Mouse (Mus musculus): ENCODE data around the gene Emb. TPM values are rescaled to one million over a fixed set of nuclear protein-coding genes. Genes with fewer than 3 reads are reported as not detected.
"Not testable (repeated sequence)": the region's sequence is repeated elsewhere in the genome, so short reads cannot be mapped to it uniquely, and the experiment has no call there.

Emb gene
- polyA plus RNA-seq (2015; fragmentation: Nextera tagmentation; extraction: Ambion mirVana): 12.6 and 15.6 TPM in 2 replicates

GRCm38 (mm10) chr13:117208236-117208635 lies at the start of gene Emb:
Gene Emb (plus strand): TSS chr13:117208536.
- Histone ChIP-seq H3K9me3 (replicated peaks) (no peaks in the 10 kb centered on the region), H3K4me1 (no peaks in the 10 kb centered on the region)
- WGBS: 85% methylated on average over 6 of the region's 6 CpGs

DNA sequence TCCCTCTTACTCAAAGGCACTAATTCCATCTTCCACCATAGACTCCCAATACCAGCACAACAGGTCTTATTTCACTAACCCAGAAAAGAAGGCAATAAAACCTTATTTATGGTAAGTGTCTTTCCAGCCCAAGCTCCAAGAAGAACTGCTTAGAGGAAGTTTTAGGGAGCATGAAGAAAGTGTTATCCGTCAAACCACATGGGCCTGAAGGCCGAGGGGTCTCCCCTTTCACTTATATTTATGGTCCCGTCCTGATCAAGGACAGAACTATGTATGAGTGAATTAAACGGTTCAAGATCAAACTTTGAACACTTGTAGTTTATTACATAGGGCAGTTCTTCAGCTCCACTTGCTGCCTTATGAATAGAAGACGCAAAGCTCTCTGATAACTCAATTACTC lies 44.4 kb upstream of the Emb start:
- H3K4me1 ChIP-seq: no peaks in the 10 kb centered on the region
- 90% methylated on average over 5 of the region's 5 CpGs for WGBS
- ATAC-seq: no peak
- no peak overlapping the region for H3K4me3 ChIP-seq
- H3K9me3 ChIP-seq (replicated peaks): no peaks in the 10 kb centered on the region
- H3K9ac ChIP-seq: no peak overlapping the region
- H3K27ac ChIP-seq: no peak overlapping the region
- H3K36me3 ChIP-seq (ENCODE audit: poor library complexity, severe bottlenecking): no peaks in the 10 kb centered on the region
- H3K4me2 ChIP-seq: no peak overlapping the region
- no peaks in the 10 kb centered on the region for H3K27me3 ChIP-seq

More at GRCm38 (mm10) chr13:117208236-117208635, at the start of gene Emb:
- H3K36me3 ChIP-seq (ENCODE audit: poor library complexity, severe bottlenecking): no peaks in the 10 kb centered on the region
- H3K27ac ChIP-seq: no peak within 1 kb of the TSS
- H3K4me3 ChIP-seq: no peak within 1 kb of the TSS
- no peak within 1 kb of the TSS for H3K9ac ChIP-seq
- no peak within 1 kb of the TSS for H3K4me2 ChIP-seq
- no peak for ATAC-seq
- no peaks in the 10 kb centered on the region for H3K27me3 ChIP-seq

- Histone ChIP-seq H3K9ac (no peak overlapping the region), H3K27me3 (no peaks in the 10 kb centered on the region), H3K27ac (no peak overlapping the region), H3K9me3 (replicated peaks) (no peaks in the 10 kb centered on the region), H3K4me1 (no peaks in the 10 kb centered on the region), H3K4me2 (no peak overlapping the region), H3K4me3 (no peak overlapping the region), H3K36me3 (ENCODE audit: poor library complexity, severe bottlenecking) (no peaks in the 10 kb centered on the region)
- ATAC-seq: no peak
- 90% methylated on average over 8 of the region's 8 CpGs for WGBS
Observed at GRCm38 (mm10) chr13:117165071-117165470, 43.3 kb upstream of the Emb start.

- H3K9me3 ChIP-seq (replicated peaks); H3K4me1 ChIP-seq; H3K36me3 ChIP-seq (ENCODE audit: poor library complexity, severe bottlenecking); ATAC-seq; H3K4me3 ChIP-seq; H3K9ac ChIP-seq; H3K27me3 ChIP-seq; H3K27ac ChIP-seq; H3K4me2 ChIP-seq: not testable (repeated sequence)
- WGBS: 28% methylated on average over 3 of the region's 3 CpGs
Observed at GRCm38 (mm10) chr13:117180912-117181311, 27.4 kb upstream of the Emb start.

GRCm38 (mm10) chr13:117183288-117183687 lies 25.0 kb upstream of the Emb start:
- Histone ChIP-seq H3K27ac (no peak overlapping the region), H3K4me1 (no peaks in the 10 kb centered on the region), H3K27me3 (no peaks in the 10 kb centered on the region), H3K4me3 (no peak overlapping the region), H3K36me3 (ENCODE audit: poor library complexity, severe bottlenecking) (no peaks in the 10 kb centered on the region), H3K9me3 (replicated peaks) (no peaks in the 10 kb centered on the region), H3K4me2 (no peak overlapping the region), H3K9ac (no peak overlapping the region)
- ATAC-seq: no peak
- WGBS: 85% methylated on average over 6 of the region's 6 CpGs

- no peak for ATAC-seq
- no peaks in the 10 kb centered on the region for H3K36me3 ChIP-seq (ENCODE audit: poor library complexity, severe bottlenecking)
- WGBS: 81% methylated on average over 6 of the region's 6 CpGs
Observed at GRCm38 (mm10) chr13:117185329-117185728, 23.0 kb upstream of the Emb start.

DNA sequence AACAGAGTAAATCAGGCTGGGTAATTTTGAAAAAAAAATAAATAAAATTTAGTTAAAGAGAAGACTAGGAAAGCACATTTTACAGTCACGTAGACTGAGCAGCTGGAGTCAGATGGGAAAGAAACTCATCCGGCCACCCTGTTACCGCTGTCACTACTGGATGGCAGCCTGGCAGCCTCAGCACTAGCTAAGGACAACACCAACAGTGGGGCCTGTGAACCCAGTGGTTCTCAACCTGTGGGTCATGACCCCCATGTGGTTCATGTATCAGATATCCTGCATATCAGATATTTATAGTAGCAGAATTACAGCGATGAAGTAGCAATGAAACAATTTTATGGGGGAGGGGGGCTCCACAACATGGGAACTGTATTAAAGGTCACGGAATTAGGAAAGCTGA lies 16.2 kb upstream of the Emb start:
- no peak overlapping the region for H3K4me2 ChIP-seq
- 90% methylated on average over 5 of the region's 5 CpGs for WGBS
- no peak overlapping the region for H3K27ac ChIP-seq
- no peaks in the 10 kb centered on the region for H3K27me3 ChIP-seq
- no peak for ATAC-seq
- H3K9ac ChIP-seq: no peak overlapping the region
- no peaks in the 10 kb centered on the region for H3K36me3 ChIP-seq (ENCODE audit: poor library complexity, severe bottlenecking)
- no peak overlapping the region for H3K4me3 ChIP-seq
- no peaks in the 10 kb centered on the region for H3K4me1 ChIP-seq
- no peaks in the 10 kb centered on the region for H3K9me3 ChIP-seq (replicated peaks)

More at GRCm38 (mm10) chr13:117185329-117185728, 23.0 kb upstream of the Emb start:
- no peak overlapping the region for H3K4me2 ChIP-seq
- no peaks in the 10 kb centered on the region for H3K27me3 ChIP-seq
- H3K27ac ChIP-seq: no peak overlapping the region
- no peaks in the 10 kb centered on the region for H3K4me1 ChIP-seq
- H3K9me3 ChIP-seq (replicated peaks): no peaks in the 10 kb centered on the region
- no peak overlapping the region for H3K9ac ChIP-seq
- no peak overlapping the region for H3K4me3 ChIP-seq

DNA sequence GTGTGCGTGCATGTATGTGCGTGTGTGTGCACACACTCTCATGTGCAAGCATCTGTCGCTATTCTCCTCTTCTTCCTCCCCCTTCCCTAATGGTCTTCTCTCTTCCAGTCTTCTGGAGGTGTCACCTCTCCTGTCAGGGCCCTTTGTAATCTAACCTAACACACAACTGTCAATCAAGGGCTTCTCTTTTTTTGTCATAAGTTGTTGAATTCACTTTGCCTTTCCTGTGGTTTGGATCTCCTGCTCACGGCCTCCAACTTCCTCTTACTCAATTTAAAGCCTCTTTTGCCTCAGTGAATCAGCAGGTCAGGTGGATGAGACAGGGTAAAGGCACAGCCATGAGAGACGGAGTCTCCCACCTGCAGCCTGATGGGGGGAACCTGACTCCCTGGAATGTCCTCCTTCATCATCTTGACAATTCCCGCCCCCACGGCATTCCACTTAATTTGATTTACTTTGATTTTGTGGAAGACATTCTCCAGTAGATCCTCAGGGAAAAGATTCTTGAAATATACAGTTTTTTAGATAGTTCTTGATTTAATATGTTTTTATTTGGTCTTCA lies 14.8 kb upstream of the Emb start:
- WGBS: 78% methylated on average over 7 of the region's 7 CpGs
- Histone ChIP-seq H3K36me3 (ENCODE audit: poor library complexity, severe bottlenecking) (no peaks in the 10 kb centered on the region), H3K4me3 (no peak overlapping the region), H3K9me3 (replicated peaks) (no peaks in the 10 kb centered on the region), H3K27ac (no peak overlapping the region), H3K27me3 (no peaks in the 10 kb centered on the region), H3K4me2 (no peak overlapping the region), H3K9ac (no peak overlapping the region), H3K4me1 (no peaks in the 10 kb centered on the region)
- ATAC-seq: no peak

DNA sequence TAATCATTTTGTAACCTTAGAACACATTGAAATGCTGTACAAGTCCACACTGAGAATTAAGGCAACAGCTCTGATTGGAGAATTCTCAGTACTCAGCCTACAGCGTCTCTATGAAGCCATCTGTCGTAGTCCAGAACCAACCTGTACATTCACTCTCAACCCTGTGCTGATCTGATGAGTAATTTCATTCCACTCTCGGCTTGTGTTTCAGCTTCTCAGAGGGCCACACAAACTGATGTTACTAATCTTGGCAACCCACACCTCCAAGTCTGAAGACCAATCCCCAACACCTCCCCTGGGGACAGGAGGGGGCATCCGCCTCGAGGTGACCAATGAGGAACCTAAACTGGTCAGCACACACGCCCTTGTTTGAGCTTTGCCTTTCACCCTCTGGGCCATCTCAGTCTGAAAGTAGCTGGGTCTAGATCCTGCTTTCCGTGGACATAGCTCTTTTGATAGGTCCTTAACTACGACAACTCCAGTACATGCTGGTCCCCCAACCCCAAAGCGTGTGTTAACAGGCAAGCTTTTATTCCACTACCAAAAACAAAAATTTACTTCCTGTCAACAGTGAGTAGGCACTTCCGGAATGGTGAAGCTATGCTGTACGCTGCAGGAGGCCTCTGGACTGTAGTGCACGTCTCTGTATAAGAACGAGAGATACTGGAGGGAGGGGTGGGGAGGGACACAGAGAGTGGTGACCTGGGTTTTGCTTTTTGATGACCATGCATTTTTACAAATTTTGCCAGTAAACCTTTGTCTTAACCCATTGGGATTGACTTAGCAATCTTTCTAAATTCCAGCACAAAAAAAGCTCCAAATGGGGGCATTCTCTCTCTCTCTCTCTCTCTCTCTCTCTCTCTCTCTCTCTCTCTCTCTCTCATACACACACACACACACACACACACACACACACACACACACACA lies 12.5 kb upstream of the Emb start:
- ATAC-seq: no peak
- Histone ChIP-seq H3K9me3 (replicated peaks) (no peaks in the 10 kb centered on the region), H3K4me1 (no peaks in the 10 kb centered on the region), H3K4me2 (no peak overlapping the region), H3K9ac (no peak overlapping the region), H3K36me3 (ENCODE audit: poor library complexity, severe bottlenecking) (no peaks in the 10 kb centered on the region), H3K4me3 (no peak overlapping the region), H3K27ac (no peak overlapping the region), H3K27me3 (no peaks in the 10 kb centered on the region)
- 89% methylated on average over 13 of the region's 13 CpGs for WGBS

DNA sequence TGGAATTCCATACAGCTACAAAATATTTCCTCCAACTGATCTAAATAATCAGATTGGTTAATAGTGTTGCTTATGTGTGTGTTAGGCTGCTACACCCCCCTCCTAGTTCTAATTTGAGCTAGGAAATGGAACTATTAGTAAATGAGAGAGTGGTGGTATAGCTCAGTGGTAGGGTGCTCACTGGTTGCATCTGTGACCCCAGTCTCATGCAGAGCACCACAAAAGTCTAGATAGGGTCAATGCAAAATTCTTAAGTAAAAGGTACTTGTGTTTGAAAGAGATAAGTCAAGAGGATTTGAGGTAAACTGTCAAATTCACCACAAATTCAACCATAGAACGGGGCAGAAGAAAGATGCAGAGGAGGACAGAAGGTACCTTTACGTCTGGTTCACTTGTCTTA lies 10.7 kb upstream of the Emb start:
- H3K36me3 ChIP-seq (ENCODE audit: poor library complexity, severe bottlenecking): no peaks in the 10 kb centered on the region
- no peak overlapping the region for H3K4me3 ChIP-seq
- H3K4me2 ChIP-seq: no peak overlapping the region
- WGBS: 93% methylated on average over 2 of the region's 2 CpGs
- no peak overlapping the region for H3K9ac ChIP-seq
- no peak for ATAC-seq
- H3K27ac ChIP-seq: no peak overlapping the region
- H3K27me3 ChIP-seq: no peaks in the 10 kb centered on the region
- H3K4me1 ChIP-seq: no peaks in the 10 kb centered on the region
- H3K9me3 ChIP-seq (replicated peaks): no peaks in the 10 kb centered on the region

GRCm38 (mm10) chr13:117198402-117199083 lies 9.8 kb upstream of the Emb start:
- Histone ChIP-seq H3K36me3 (ENCODE audit: poor library complexity, severe bottlenecking) (no peaks in the 10 kb centered on the region), H3K4me2 (no peak overlapping the region), H3K9ac (no peak overlapping the region), H3K27me3 (no peaks in the 10 kb centered on the region), H3K9me3 (replicated peaks) (no peaks in the 10 kb centered on the region), H3K27ac (no peak overlapping the region), H3K4me1 (no peaks in the 10 kb centered on the region), H3K4me3 (no peak overlapping the region)
- 92% methylated on average over 7 of the region's 7 CpGs for WGBS
- peak; percentile 48 for ATAC-seq

DNA sequence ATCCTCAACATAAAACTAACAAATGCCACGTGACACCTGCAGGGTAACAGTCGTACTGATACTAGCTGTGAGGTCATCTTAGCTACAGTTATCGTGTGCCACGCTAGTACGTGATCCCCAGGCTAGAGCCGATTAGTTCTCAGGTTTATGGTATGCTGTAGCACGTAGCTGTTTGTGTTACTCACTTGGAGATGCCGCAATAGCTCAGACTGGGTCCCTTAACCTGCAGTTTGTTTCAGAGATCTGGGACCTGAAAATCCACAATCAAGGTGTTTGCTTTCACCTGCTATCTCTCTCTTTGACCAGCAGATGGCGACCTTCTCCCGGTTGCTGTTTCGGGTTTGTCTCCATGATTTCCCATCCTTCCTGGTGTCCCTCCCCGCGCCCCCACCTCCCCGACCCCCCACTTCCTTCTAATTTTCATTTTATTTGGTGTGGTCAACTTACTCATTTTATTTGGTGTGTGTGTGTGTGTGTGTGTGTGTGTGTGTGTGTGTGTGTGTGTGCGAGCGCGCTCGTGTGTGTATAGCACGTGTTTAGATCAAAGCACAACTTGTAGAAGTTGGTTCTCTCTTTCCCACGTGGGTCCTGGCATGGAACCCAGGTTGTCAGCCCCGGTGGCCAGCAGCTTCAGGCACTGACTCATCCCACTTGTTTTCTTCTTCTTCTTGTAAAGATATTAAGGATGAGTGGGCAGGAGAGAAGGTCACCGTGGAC lies 5.4 kb upstream of the Emb start:
- H3K36me3 ChIP-seq (ENCODE audit: poor library complexity, severe bottlenecking): no peaks in the 10 kb centered on the region
- H3K9me3 ChIP-seq (replicated peaks): no peaks in the 10 kb centered on the region
- ATAC-seq: peak; percentile 70
- H3K4me1 ChIP-seq: no peaks in the 10 kb centered on the region
- H3K27ac ChIP-seq: no peak overlapping the region
- H3K4me3 ChIP-seq: no peak overlapping the region
- H3K27me3 ChIP-seq: no peaks in the 10 kb centered on the region
- 47% methylated on average over 22 of the region's 22 CpGs for WGBS
- no peak overlapping the region for H3K4me2 ChIP-seq
- no peak overlapping the region for H3K9ac ChIP-seq

Measured in forebrain, embryonic 13.5 days (tissue).